Mouse (Mus musculus): ENCODE data around the gene Stard3. TPM values are rescaled to one million over a fixed set of nuclear protein-coding genes. Genes with fewer than 3 reads are reported as not detected.

The Stard3 gene
- total RNA-seq, 2 experiments from 2014 or later, result 4.6 to 7.6 TPM

- ATAC-seq (replicated peaks; ENCODE audit: low FRiP score, poor library complexity, severe bottlenecking), result no peak
Observed at GRCm38 (mm10) chr11:98428436-98428835, 70.3 kb downstream of the Stard3 start.

Other genes with a start within 250 kb of the Stard3 start
- gene Fbxl20, start 208.0 kb upstream of the Stard3 start, total RNA-seq (2015; ENCODE audit: low replicate concordance), result 8.6 and 13.4 TPM in 2 replicates
- 1.4 and 7.7 TPM in 2 replicates for gene Fbxl20, start 208.0 kb upstream of the Stard3 start, total RNA-seq (2017; ENCODE audit: low replicate concordance)
- 46.9 and 62.9 TPM in 2 replicates for gene Med1, start 165.1 kb upstream of the Stard3 start, total RNA-seq (2015; ENCODE audit: low replicate concordance)
- 29.0 and 35.2 TPM in 2 replicates for gene Med1, start 165.1 kb upstream of the Stard3 start, total RNA-seq (2017; ENCODE audit: low replicate concordance)
- 58.0 and 63.3 TPM in 2 replicates for gene Cdk12, start 155.3 kb upstream of the Stard3 start, total RNA-seq (2015; ENCODE audit: low replicate concordance)
- gene Cdk12, start 155.3 kb upstream of the Stard3 start, total RNA-seq (2017; ENCODE audit: low replicate concordance), result 61.8 and 66.0 TPM in 2 replicates
- gene Neurod2, start 28.7 kb upstream of the Stard3 start, total RNA-seq (2015; ENCODE audit: low replicate concordance), result not detected in 2 replicates
- not detected in 2 replicates for gene Neurod2, start 28.7 kb upstream of the Stard3 start, total RNA-seq (2017; ENCODE audit: low replicate concordance)
- not detected in 2 replicates for gene Ppp1r1b, start 10.0 kb upstream of the Stard3 start, total RNA-seq (2015; ENCODE audit: low replicate concordance)
- not detected in 2 replicates for gene Ppp1r1b, start 10.0 kb upstream of the Stard3 start, total RNA-seq (2017; ENCODE audit: low replicate concordance)
- not detected in 2 replicates for gene Tcap, start 25.4 kb downstream of the Stard3 start, total RNA-seq (2015; ENCODE audit: low replicate concordance)
- gene Tcap, start 25.4 kb downstream of the Stard3 start, total RNA-seq (2017; ENCODE audit: low replicate concordance), result not detected in 2 replicates
- gene Pnmt, start 28.1 kb downstream of the Stard3 start, total RNA-seq (2015; ENCODE audit: low replicate concordance), result not detected in 2 replicates
- gene Pnmt, start 28.1 kb downstream of the Stard3 start, total RNA-seq (2017; ENCODE audit: low replicate concordance), result not detected in 2 replicates
- gene Pgap3, start 42.1 kb downstream of the Stard3 start, total RNA-seq (2015; ENCODE audit: low replicate concordance), result 2.2 and 3.4 TPM in 2 replicates
- gene Pgap3, start 42.1 kb downstream of the Stard3 start, total RNA-seq (2017; ENCODE audit: low replicate concordance), result 1.3 and 2.4 TPM in 2 replicates
- gene Erbb2, start 54.1 kb downstream of the Stard3 start, total RNA-seq (2015; ENCODE audit: low replicate concordance), result not detected in 2 replicates
- gene Erbb2, start 54.1 kb downstream of the Stard3 start, total RNA-seq (2017; ENCODE audit: low replicate concordance), result 0.39 TPM in 1 of 2 replicates, not detected in the other
- 8.8 and 10.8 TPM in 2 replicates for gene Mien1, start 80.6 kb downstream of the Stard3 start, total RNA-seq (2015; ENCODE audit: low replicate concordance)
- 5.3 and 6.3 TPM in 2 replicates for gene Mien1, start 80.6 kb downstream of the Stard3 start, total RNA-seq (2017; ENCODE audit: low replicate concordance)
- gene Grb7, start 88.0 kb downstream of the Stard3 start, total RNA-seq (2015; ENCODE audit: low replicate concordance), result 2.5 and 4.2 TPM in 2 replicates
- gene Grb7, start 88.0 kb downstream of the Stard3 start, total RNA-seq (2017; ENCODE audit: low replicate concordance), result 0.61 TPM in 1 of 2 replicates, not detected in the other
- gene Ikzf3, start 187.7 kb downstream of the Stard3 start, total RNA-seq (2015; ENCODE audit: low replicate concordance), result 19.5 and 21.0 TPM in 2 replicates
- gene Ikzf3, start 187.7 kb downstream of the Stard3 start, total RNA-seq (2017; ENCODE audit: low replicate concordance), result 5.4 and 6.7 TPM in 2 replicates
- gene Zpbp2, start 192.7 kb downstream of the Stard3 start, total RNA-seq (2015; ENCODE audit: low replicate concordance), result 7.5 and 8.3 TPM in 2 replicates
- 3.1 and 13.2 TPM in 2 replicates for gene Zpbp2, start 192.7 kb downstream of the Stard3 start, total RNA-seq (2017; ENCODE audit: low replicate concordance)
- gene Ormdl3, start 229.0 kb downstream of the Stard3 start, total RNA-seq (2015; ENCODE audit: low replicate concordance), result 54.5 and 58.4 TPM in 2 replicates
- gene Ormdl3, start 229.0 kb downstream of the Stard3 start, total RNA-seq (2017; ENCODE audit: low replicate concordance), result 68.6 and 79.1 TPM in 2 replicates
- gene Lrrc3c, start 239.9 kb downstream of the Stard3 start, total RNA-seq (2015; ENCODE audit: low replicate concordance), result not detected in 2 replicates
- gene Lrrc3c, start 239.9 kb downstream of the Stard3 start, total RNA-seq (2017; ENCODE audit: low replicate concordance), result not detected in 2 replicates